Mouse (Mus musculus): ENCODE data around the gene Ten1.

DNA sequence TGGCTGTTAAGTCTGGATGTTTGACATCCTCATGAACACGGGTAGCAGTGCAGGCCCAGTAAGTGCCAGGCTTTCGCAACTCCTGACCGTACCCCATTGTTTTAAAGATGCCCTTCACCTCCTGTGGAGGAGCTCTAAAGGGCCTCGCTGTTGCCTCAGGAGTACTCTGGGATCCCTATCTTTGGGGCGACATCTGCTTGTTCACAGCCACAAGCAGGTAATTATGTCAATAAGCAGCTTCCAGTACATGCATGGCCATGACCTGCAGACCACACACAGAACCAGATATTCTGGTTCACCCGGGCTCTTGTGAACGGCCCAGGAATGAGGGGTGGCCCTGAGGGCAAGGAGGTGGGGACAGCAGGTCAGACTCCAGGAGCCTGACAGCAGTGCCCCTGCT, 61.6 kb downstream of the Ten1 start:
- TF ChIP-seq CTCF (IDR thresholded peaks at IDR 0.05; ENCODE audit: low read depth) = no peak
- peak; percentile 61 for TF ChIP-seq EP300 (optimal IDR thresholded peaks at IDR 0.05)
